Mouse (Mus musculus) forebrain, postnatal 0 days (tissue): ENCODE measurements around the gene Slc3a1. TPM values are rescaled to one million over a fixed set of nuclear protein-coding genes. Genes with fewer than 3 reads are reported as not detected.
A peak's percentile ranks its signal among the peaks of the same experiment; 100 is the strongest.

Experiments
- ATAC-seq: fragments of 200-750 bp; cut with Nextera tagmentation; 2 replicates; pipeline ENCODE4 v1.8.0; 2017; ENCODE audit warnings: mild to moderate bottlenecking, moderate library complexity
- DNase-seq: peaks from one replicate; pipeline ENCODE4 v3.0.0-alpha.2; 2015
- H3K27ac ChIP-seq: fragments of 300-500 bp; sonication (generic); 2 replicates; pipeline ENCODE4 v1.5.1; 2014; ENCODE audit warnings: low read depth, mild to moderate bottlenecking, antibody characterized with exemption, low read length, moderate library complexity, mixed read lengths
- H3K27me3 ChIP-seq: fragments of 300-500 bp; sonication (generic); 2 replicates; pipeline ENCODE4 v1.6.1; 2014; ENCODE audit warnings: mild to moderate bottlenecking, low read length, mixed read lengths; ENCODE audit not compliant: insufficient read depth
- H3K36me3 ChIP-seq: fragments of 300-500 bp; sonication (generic); 2 replicates; pipeline ENCODE4 v1.6.1; 2014; ENCODE audit warnings: mild to moderate bottlenecking, moderate library complexity; ENCODE audit not compliant: insufficient read depth
- H3K4me1 ChIP-seq: fragments of 300-500 bp; sonication (generic); 2 replicates; pipeline ENCODE4 v1.6.1; 2014; ENCODE audit warnings: antibody characterized with exemption; ENCODE audit not compliant: insufficient read depth
- H3K4me2 ChIP-seq: fragments of 300-500 bp; sonication (generic); 2 replicates; pipeline ENCODE4 v1.6.1; 2014; ENCODE audit warnings: low read depth, mild to moderate bottlenecking, moderate library complexity
- H3K4me3 ChIP-seq: fragments of 300-500 bp; sonication (generic); 2 replicates; pipeline ENCODE4 v1.5.1; 2014; ENCODE audit warnings: low read depth, low read length, mixed read lengths
- H3K9ac ChIP-seq: fragments of 300-500 bp; sonication (generic); 2 replicates; pipeline ENCODE4 v1.6.1; 2014; ENCODE audit warnings: mild to moderate bottlenecking
- H3K9me3 ChIP-seq: fragments of 300-500 bp; sonication (generic); 2 replicates; pipeline ENCODE4 v1.6.1; 2016; ENCODE audit warnings: low read length
- CTCF ChIP-seq: sonication (generic); IDR thresholded peaks from 2 replicates; pipeline ENCODE4 v1.5.1; 2016; ENCODE audit warnings: antibody characterized with exemption, control low read depth, low read depth
- WGBS: fragments of 180-500 bp; shearing (Covaris S2); extraction: QIAGEN DNeasy Blood & Tissue Kit; methylation state at CpG from one replicate; pipeline ENCODE4 v1.1.7; 2014; 5-methylcytosine and 5-hydroxymethylcytosine counted together
- polyA plus RNA-seq: library from polyadenylated mRNA; unstranded; fragments of >200 nt; fragmentation: Nextera tagmentation; extraction: Ambion mirVana; gene quantifications from 2 replicates; pipeline ENCODE4 v1.2.1, GENCODE M21; 2015
- total RNA-seq: library from RNA; depleted of rRNA; stranded (reverse); fragments of >200 nt; gene quantifications from 2 replicates; pipeline ENCODE4 v1.2.3, GENCODE M21; 2014

Slc3a1 gene
- total and polyA plus RNA-seq, 2 experiments from 2014 or later, result 0.08 to 0.19 TPM

GRCm38 (mm10) chr17:85023247-85024167, 4.7 kb upstream of the Slc3a1 start:
- ATAC-seq (peak; percentile 60), DNase-seq (peak; percentile 87)
- H3K9me3 ChIP-seq, result no peaks in the 10 kb centered on the region
- no peak overlapping the region for H3K4me2 ChIP-seq
- no peak overlapping the region for H3K27ac ChIP-seq
- no peak overlapping the region for H3K9ac ChIP-seq
- no peak overlapping the region for H3K4me3 ChIP-seq
- peak; percentile 66 for TF ChIP-seq CTCF
- H3K36me3 ChIP-seq, result no peaks in the 10 kb centered on the region
- 53% methylated on average over 22 of the region's 22 CpGs for WGBS
- H3K4me1 ChIP-seq, result no peaks in the 10 kb centered on the region
- no peaks in the 10 kb centered on the region for H3K27me3 ChIP-seq

DNA sequence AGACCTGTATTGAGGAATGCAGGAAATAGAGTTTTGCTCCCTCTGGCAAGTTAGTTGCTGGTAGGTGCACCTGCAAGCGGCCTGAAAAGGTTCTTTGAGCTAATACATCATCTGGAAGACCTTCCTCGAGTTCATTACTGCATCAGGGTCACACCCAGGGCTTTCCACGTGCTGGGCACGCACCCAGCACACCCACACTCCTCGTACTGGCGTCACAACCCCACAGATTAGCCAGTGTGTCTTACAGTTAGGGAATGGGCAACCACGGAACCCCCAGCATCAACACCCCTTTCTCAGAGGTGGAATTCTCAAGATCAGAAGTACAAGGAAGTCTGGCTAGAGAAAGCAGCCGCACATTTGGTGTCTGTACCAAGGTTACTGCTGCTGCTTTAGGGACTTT, 3.9 kb upstream of the Slc3a1 start:
- no peak for ATAC-seq
- no peaks in the 10 kb centered on the region for H3K9me3 ChIP-seq
- no peak overlapping the region for H3K9ac ChIP-seq
- no peak overlapping the region for H3K4me3 ChIP-seq
- no peaks in the 10 kb centered on the region for H3K27me3 ChIP-seq
- TF ChIP-seq CTCF, result no peak
- no peaks in the 10 kb centered on the region for H3K36me3 ChIP-seq
- no peaks in the 10 kb centered on the region for H3K4me1 ChIP-seq
- no peak for DNase-seq
- 93% methylated on average over 8 of the region's 8 CpGs for WGBS
- no peak overlapping the region for H3K27ac ChIP-seq
- no peak overlapping the region for H3K4me2 ChIP-seq

- H3K27ac ChIP-seq, result no peak overlapping the region
- no peak for TF ChIP-seq CTCF
- H3K9me3 ChIP-seq, result no peaks in the 10 kb centered on the region
- ATAC-seq (no peak), DNase-seq (no peak)
- H3K4me3 ChIP-seq, result no peak overlapping the region
- no peaks in the 10 kb centered on the region for H3K4me1 ChIP-seq
- no peaks in the 10 kb centered on the region for H3K27me3 ChIP-seq
- H3K4me2 ChIP-seq, result no peak overlapping the region
- 94% methylated on average over 6 of the region's 6 CpGs for WGBS
- H3K9ac ChIP-seq, result no peak overlapping the region
- H3K36me3 ChIP-seq, result no peaks in the 10 kb centered on the region
These were observed 3.0 kb upstream of the Slc3a1 start for GRCm38 (mm10) chr17:85025151-85025550.

DNA sequence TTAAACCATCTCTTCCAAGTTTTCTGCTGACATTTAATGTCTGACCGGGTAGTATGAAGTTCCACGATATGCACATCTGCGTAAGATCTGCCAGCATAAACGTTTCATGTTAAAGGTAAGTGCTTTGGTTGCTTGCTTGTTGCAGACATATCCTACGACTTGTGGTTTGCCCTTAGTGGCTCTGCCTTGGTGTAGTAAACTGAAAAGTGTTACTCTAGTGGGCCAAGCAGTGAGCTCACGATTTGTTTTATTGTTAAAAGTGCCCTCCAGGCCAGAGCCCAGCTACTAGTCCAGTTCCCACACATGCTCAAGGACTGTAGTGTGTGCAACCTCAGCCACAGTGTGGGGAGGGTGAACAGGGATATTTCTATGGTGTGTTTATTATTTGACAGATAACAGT, 1.7 kb upstream of the Slc3a1 start:
- H3K9me3 ChIP-seq, result no peaks in the 10 kb centered on the region
- no peaks in the 10 kb centered on the region for H3K27me3 ChIP-seq
- no peak for ATAC-seq
- no peak overlapping the region for H3K4me2 ChIP-seq
- WGBS, result 93% methylated on average over 6 of the region's 6 CpGs
- H3K9ac ChIP-seq, result no peak overlapping the region
- no peak for TF ChIP-seq CTCF
- H3K27ac ChIP-seq, result no peak overlapping the region
- no peaks in the 10 kb centered on the region for H3K4me1 ChIP-seq
- H3K4me3 ChIP-seq, result no peak overlapping the region
- no peaks in the 10 kb centered on the region for H3K36me3 ChIP-seq
- no peak for DNase-seq

DNA sequence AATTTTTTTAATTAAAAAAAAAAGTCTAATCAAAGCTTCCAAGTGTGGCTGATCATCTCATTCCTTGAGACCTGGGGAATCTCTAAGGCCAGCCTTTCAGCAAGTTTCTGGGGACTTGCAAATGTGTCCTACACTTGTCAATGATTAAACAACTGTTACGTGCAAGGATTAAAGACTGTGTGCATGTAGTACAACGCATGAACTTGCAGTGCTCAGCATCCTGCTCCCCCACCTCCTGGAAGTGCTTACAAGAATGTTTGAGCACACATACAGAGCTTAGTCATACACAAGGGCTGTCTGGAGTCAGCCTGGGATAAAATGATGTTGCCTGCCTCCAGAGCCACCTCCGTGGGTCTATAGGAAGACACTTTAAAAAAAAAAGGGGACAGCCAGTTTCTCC, 929 bp upstream of the Slc3a1 start:
- H3K4me2 ChIP-seq, result no peak overlapping the region
- no peaks in the 10 kb centered on the region for H3K9me3 ChIP-seq
- DNase-seq (no peak), ATAC-seq (no peak)
- no peaks in the 10 kb centered on the region for H3K36me3 ChIP-seq
- H3K4me3 ChIP-seq, result no peak overlapping the region
- TF ChIP-seq CTCF, result no peak
- H3K27me3 ChIP-seq, result no peaks in the 10 kb centered on the region
- no peak overlapping the region for H3K27ac ChIP-seq
- H3K4me1 ChIP-seq, result no peaks in the 10 kb centered on the region
- H3K9ac ChIP-seq, result no peak overlapping the region
- 89% methylated on average over 3 of the region's 3 CpGs for WGBS

GRCm38 (mm10) chr17:85028797-85029196, 621 bp downstream of the Slc3a1 start:
- H3K27me3 ChIP-seq, result no peaks in the 10 kb centered on the region
- WGBS, result 92% methylated on average over 10 of the region's 10 CpGs
- H3K27ac ChIP-seq, result no peak overlapping the region
- H3K9ac ChIP-seq, result no peak overlapping the region
- DNase-seq (no peak), ATAC-seq (no peak)
- no peak overlapping the region for H3K4me3 ChIP-seq
- no peaks in the 10 kb centered on the region for H3K4me1 ChIP-seq
- H3K9me3 ChIP-seq, result no peaks in the 10 kb centered on the region
- no peaks in the 10 kb centered on the region for H3K36me3 ChIP-seq
- TF ChIP-seq CTCF, result no peak
- no peak overlapping the region for H3K4me2 ChIP-seq

DNA sequence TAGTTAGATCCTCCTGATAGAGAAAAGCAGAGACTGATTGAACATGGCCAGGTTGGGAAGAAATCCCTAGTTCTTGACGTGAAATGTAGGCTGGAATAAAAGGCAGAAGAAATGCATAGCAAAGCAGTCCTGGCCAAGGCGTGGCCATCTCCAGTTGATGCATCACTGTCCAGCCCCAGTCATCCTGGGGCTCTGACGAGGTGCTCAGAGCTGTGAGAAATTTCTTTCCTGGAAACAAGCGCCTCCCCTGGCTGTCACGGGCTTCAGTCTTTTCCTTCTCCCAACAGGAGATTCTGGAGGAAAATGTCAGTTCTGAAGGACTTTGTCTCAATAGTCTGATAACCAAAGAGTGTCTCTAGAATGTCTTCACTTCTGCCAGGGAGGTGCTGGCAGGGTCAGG, 2.5 kb downstream of the Slc3a1 start:
- Histone ChIP-seq H3K27me3 (no peaks in the 10 kb centered on the region), H3K4me1 (no peaks in the 10 kb centered on the region), H3K9me3 (no peaks in the 10 kb centered on the region), H3K4me2 (no peak overlapping the region), H3K27ac (no peak overlapping the region), H3K4me3 (no peak overlapping the region), H3K36me3 (no peaks in the 10 kb centered on the region), H3K9ac (no peak overlapping the region)
- WGBS, result 80% methylated on average over 5 of the region's 5 CpGs
- TF ChIP-seq CTCF, result no peak
- ATAC-seq (no peak), DNase-seq (no peak)
